Mouse (Mus musculus): ENCODE data around the gene Gm9803. TPM values are rescaled to one million over a fixed set of nuclear protein-coding genes. Genes with fewer than 3 reads are reported as not detected.

Gm9803 gene
- polyA plus RNA-seq, 1 experiment from 2014 or later, result 20.4 TPM

- no peak overlapping the region for H3K27ac ChIP-seq (replicated peaks; ENCODE audit: low read depth, low read length)
- WGBS, result 24% methylated on average over 3 of the region's 3 CpGs
- DNase-seq (ENCODE audit: low spot score) (no peak), ATAC-seq (ENCODE audit: low read depth) (no peak)
- H3K36me3 ChIP-seq (ENCODE audit: control insufficient read depth, insufficient read depth, low read length), result no peaks in the 10 kb centered on the region
- no peaks in the 10 kb centered on the region for H3K4me1 ChIP-seq (ENCODE audit: control insufficient read depth, insufficient read depth, low read length)
- no peak overlapping the region for H3K4me3 ChIP-seq (ENCODE audit: low read depth, low read length)
- H3K27me3 ChIP-seq (replicated peaks; ENCODE audit: control insufficient read depth, insufficient read depth, low read length), result no peaks in the 10 kb centered on the region
- no peaks in the 10 kb centered on the region for H3K9me3 ChIP-seq (ENCODE audit: control insufficient read depth, low read length)
- no peak overlapping the region for H3K4me2 ChIP-seq (ENCODE audit: low read depth, low read length)
- no peak overlapping the region for H3K9ac ChIP-seq (ENCODE audit: low read depth, low read length)
Measured at GRCm38 (mm10) chr10:43550923-43551322, 27.0 kb downstream of the Gm9803 start.

GRCm38 (mm10) chr10:43551388-43551787 lies 27.5 kb downstream of the Gm9803 start:
- no peaks in the 10 kb centered on the region for H3K27me3 ChIP-seq (replicated peaks; ENCODE audit: control insufficient read depth, insufficient read depth, low read length)
- ATAC-seq (ENCODE audit: low read depth), result no peak
- no peaks in the 10 kb centered on the region for H3K9me3 ChIP-seq (ENCODE audit: control insufficient read depth, low read length)
- no peak overlapping the region for H3K4me2 ChIP-seq (ENCODE audit: low read depth, low read length)
- 26% methylated on average over 3 of the region's 3 CpGs for WGBS
- no peak overlapping the region for H3K27ac ChIP-seq (replicated peaks; ENCODE audit: low read depth, low read length)
- no peaks in the 10 kb centered on the region for H3K4me1 ChIP-seq (ENCODE audit: control insufficient read depth, insufficient read depth, low read length)
- H3K9ac ChIP-seq (ENCODE audit: low read depth, low read length), result no peak overlapping the region
- H3K36me3 ChIP-seq (ENCODE audit: control insufficient read depth, insufficient read depth, low read length), result no peaks in the 10 kb centered on the region
- no peak for DNase-seq (ENCODE audit: low spot score)
- no peak overlapping the region for H3K4me3 ChIP-seq (ENCODE audit: low read depth, low read length)

GRCm38 (mm10) chr10:43557630-43558165 lies 33.8 kb downstream of the Gm9803 start:
- Histone ChIP-seq H3K36me3 (ENCODE audit: control insufficient read depth, insufficient read depth, low read length) (no peaks in the 10 kb centered on the region), H3K9ac (ENCODE audit: low read depth, low read length) (no peak overlapping the region), H3K4me2 (ENCODE audit: low read depth, low read length) (no peak overlapping the region), H3K27me3 (replicated peaks; ENCODE audit: control insufficient read depth, insufficient read depth, low read length) (no peaks in the 10 kb centered on the region), H3K27ac (replicated peaks; ENCODE audit: low read depth, low read length) (no peak overlapping the region), H3K9me3 (ENCODE audit: control insufficient read depth, low read length) (0 out of 2 replicates have a peak, but pooled peaks cover 3% of the 10 kb centered on the region), H3K4me1 (ENCODE audit: control insufficient read depth, insufficient read depth, low read length) (no peaks in the 10 kb centered on the region), H3K4me3 (ENCODE audit: low read depth, low read length) (no peak overlapping the region)
- no peak for DNase-seq (ENCODE audit: low spot score)
- ATAC-seq (ENCODE audit: low read depth), result no peak
- 91% methylated on average over 5 of the region's 5 CpGs for WGBS

GRCm38 (mm10) chr10:43559313-43559712 lies 35.4 kb downstream of the Gm9803 start:
- no peak overlapping the region for H3K4me3 ChIP-seq (ENCODE audit: low read depth, low read length)
- whole genome bisulfite sequencing, result 80% methylated on average over 11 of the region's 11 CpGs

GRCm38 (mm10) chr10:43560765-43561164 lies 36.9 kb downstream of the Gm9803 start:
- ATAC-seq (ENCODE audit: low read depth), result no peak
- H3K4me1 ChIP-seq (ENCODE audit: control insufficient read depth, insufficient read depth, low read length), result no peaks in the 10 kb centered on the region
- 40% methylated on average over 2 of the region's 2 CpGs for WGBS

More at GRCm38 (mm10) chr10:43559313-43559712, 35.4 kb downstream of the Gm9803 start:
- Histone ChIP-seq H3K36me3 (ENCODE audit: control insufficient read depth, insufficient read depth, low read length) (no peaks in the 10 kb centered on the region), H3K9ac (ENCODE audit: low read depth, low read length) (no peak overlapping the region), H3K4me2 (ENCODE audit: low read depth, low read length) (no peak overlapping the region), H3K27ac (replicated peaks; ENCODE audit: low read depth, low read length) (no peak overlapping the region), H3K27me3 (replicated peaks; ENCODE audit: control insufficient read depth, insufficient read depth, low read length) (no peaks in the 10 kb centered on the region), H3K4me1 (ENCODE audit: control insufficient read depth, insufficient read depth, low read length) (no peaks in the 10 kb centered on the region), H3K9me3 (ENCODE audit: control insufficient read depth, low read length) (0 out of 2 replicates have a peak, but pooled peaks cover 3% of the 10 kb centered on the region)
- ATAC-seq (ENCODE audit: low read depth) (no peak), DNase-seq (ENCODE audit: low spot score) (no peak)

GRCm38 (mm10) chr10:43561311-43561710 lies 37.4 kb downstream of the Gm9803 start:
- H3K27ac ChIP-seq (replicated peaks; ENCODE audit: low read depth, low read length), result no peak overlapping the region
- WGBS, result 84% methylated on average over 2 of the region's 2 CpGs
- H3K36me3 ChIP-seq (ENCODE audit: control insufficient read depth, insufficient read depth, low read length), result no peaks in the 10 kb centered on the region
- H3K4me2 ChIP-seq (ENCODE audit: low read depth, low read length), result no peak overlapping the region
- H3K4me3 ChIP-seq (ENCODE audit: low read depth, low read length), result no peak overlapping the region
- no peaks in the 10 kb centered on the region for H3K4me1 ChIP-seq (ENCODE audit: control insufficient read depth, insufficient read depth, low read length)
- no peak overlapping the region for H3K9ac ChIP-seq (ENCODE audit: low read depth, low read length)
- 0 out of 2 replicates have a peak, but pooled peaks cover 3% of the 10 kb centered on the region for H3K9me3 ChIP-seq (ENCODE audit: control insufficient read depth, low read length)
- ATAC-seq (ENCODE audit: low read depth) (no peak), DNase-seq (ENCODE audit: low spot score) (no peak)
- no peaks in the 10 kb centered on the region for H3K27me3 ChIP-seq (replicated peaks; ENCODE audit: control insufficient read depth, insufficient read depth, low read length)

More at GRCm38 (mm10) chr10:43560765-43561164, 36.9 kb downstream of the Gm9803 start:
- H3K4me2 ChIP-seq (ENCODE audit: low read depth, low read length), result no peak overlapping the region
- H3K4me3 ChIP-seq (ENCODE audit: low read depth, low read length), result no peak overlapping the region
- H3K9me3 ChIP-seq (ENCODE audit: control insufficient read depth, low read length), result 0 out of 2 replicates have a peak, but pooled peaks cover 3% of the 10 kb centered on the region
- H3K36me3 ChIP-seq (ENCODE audit: control insufficient read depth, insufficient read depth, low read length), result no peaks in the 10 kb centered on the region
- no peak overlapping the region for H3K27ac ChIP-seq (replicated peaks; ENCODE audit: low read depth, low read length)
- H3K9ac ChIP-seq (ENCODE audit: low read depth, low read length), result no peak overlapping the region
- DNase-seq (ENCODE audit: low spot score), result no peak
- H3K27me3 ChIP-seq (replicated peaks; ENCODE audit: control insufficient read depth, insufficient read depth, low read length), result no peaks in the 10 kb centered on the region

Other genes starting within 250 kb of the Gm9803 start
- 3.6 and 3.9 TPM in 2 replicates for gene Bend3, start 45.3 kb upstream of the Gm9803 start, polyA plus RNA-seq (2014; fragmentation: Nextera tagmentation; extraction: Ambion mirVana)
- 56.1 and 57.1 TPM in 2 replicates for gene 1700021F05Rik, start 16.9 kb downstream of the Gm9803 start, polyA plus RNA-seq (2014; fragmentation: Nextera tagmentation; extraction: Ambion mirVana)
- 194 and 214 TPM in 2 replicates for gene Cd24a, start 54.2 kb downstream of the Gm9803 start, polyA plus RNA-seq (2014; fragmentation: Nextera tagmentation; extraction: Ambion mirVana)

Measured in embryonic facial prominence, embryonic 14.5 days (tissue).